In the genomic region with DNA sequence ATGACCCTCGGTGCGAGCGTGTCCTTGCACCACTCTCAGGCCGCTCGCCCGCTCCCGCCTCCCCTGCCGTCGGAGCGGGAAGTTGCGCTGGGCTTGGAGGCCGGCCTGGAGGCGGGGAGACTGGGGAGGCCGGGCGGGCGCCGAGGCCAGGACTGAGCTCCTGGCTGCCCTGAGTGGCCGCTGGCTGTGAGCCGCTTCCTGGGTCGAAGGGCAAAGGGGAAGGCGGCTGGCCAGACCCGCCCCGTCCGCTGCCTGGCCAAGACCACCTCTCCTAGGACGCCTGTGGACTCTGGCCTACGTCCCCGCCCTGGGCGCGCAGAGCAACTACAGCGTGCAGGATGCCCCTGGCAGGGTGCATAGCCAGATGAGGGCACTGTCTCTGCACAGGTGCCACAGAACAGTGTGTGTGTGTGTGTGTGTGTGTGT, we compare ENCODE assay signal across 8 mouse cellular contexts. TPM values are rescaled to one million over a fixed set of nuclear protein-coding genes. Genes with fewer than 3 reads are reported as not detected.
DNase-seq lines count a peak whose midpoint lies in the region; ATAC-seq lines count a peak whose summit lies in the region.

No protein-coding gene starts in this region.

- H3K9ac ChIP-seq in forebrain, embryonic 12.5 days, result peak overlapping the region; percentile 86
- H3K9ac ChIP-seq in heart, embryonic 15.5 days, result peak overlapping the region; percentile 70
- peak overlapping the region; percentile 64; the same call in 1 of the 2 replicates for H3K9ac ChIP-seq in liver, embryonic 11.5 days (ENCODE audit: low read depth, low read length)
- peak overlapping the region; percentile 96 for H3K9ac ChIP-seq in stomach, embryonic 16.5 days (ENCODE audit: low read length)

- DNase-seq in 3T3-L1 (ENCODE audit: low read depth, low spot score), result peak; percentile 72
- peak; percentile 65 for DNase-seq in brain, adult 2 months (ENCODE audit: low read depth, low spot score)
- DNase-seq in kidney, postnatal 25 days, result peak; percentile 93 to 98
- DNase-seq in liver, embryonic 11.5 days (ENCODE audit: low spot score), result peak; percentile 78

- H3K4me3 ChIP-seq in forebrain, embryonic 12.5 days (replicated peaks), result peak overlapping the region; percentile 88
- H3K4me3 ChIP-seq in heart, embryonic 15.5 days, result peak overlapping the region; percentile 65
- H3K4me3 ChIP-seq in liver, embryonic 11.5 days (ENCODE audit: low read depth, low read length), result peak overlapping the region; percentile 70
- peak overlapping the region; percentile 74 for H3K4me3 ChIP-seq in stomach, embryonic 16.5 days (replicated peaks; ENCODE audit: low read length)

- no peaks in the 10 kb centered on the region for H3K9me3 ChIP-seq in forebrain, embryonic 12.5 days
- H3K9me3 ChIP-seq in heart, embryonic 15.5 days (replicated peaks), result no peaks in the 10 kb centered on the region
- H3K9me3 ChIP-seq in liver, embryonic 11.5 days (ENCODE audit: control insufficient read depth, low read length), result no peaks in the 10 kb centered on the region
- no peaks in the 10 kb centered on the region for H3K9me3 ChIP-seq in stomach, embryonic 16.5 days (replicated peaks; ENCODE audit: control insufficient read depth, low read length)

- no peaks in the 10 kb centered on the region for H3K36me3 ChIP-seq in forebrain, embryonic 12.5 days (replicated peaks)
- H3K36me3 ChIP-seq in heart, embryonic 15.5 days, result no peaks in the 10 kb centered on the region
- H3K36me3 ChIP-seq in liver, embryonic 11.5 days (ENCODE audit: control insufficient read depth, insufficient read depth, low read length), result no peaks in the 10 kb centered on the region; the same call in 1 of the 2 replicates
- H3K36me3 ChIP-seq in stomach, embryonic 16.5 days (ENCODE audit: control insufficient read depth, insufficient read depth, low read length), result no peaks in the 10 kb centered on the region

- peaks cover 25% of the 10 kb centered on the region for H3K27me3 ChIP-seq in forebrain, embryonic 12.5 days
- peaks cover 41% of the 10 kb centered on the region for H3K27me3 ChIP-seq in heart, embryonic 15.5 days
- peaks cover 58% of the 10 kb centered on the region for H3K27me3 ChIP-seq in liver, embryonic 11.5 days (replicated peaks; ENCODE audit: control insufficient read depth, insufficient read depth, low read length)
- no peaks in the 10 kb centered on the region for H3K27me3 ChIP-seq in stomach, embryonic 16.5 days (ENCODE audit: control insufficient read depth, insufficient read depth, low read length)

- peak; percentile 58 for ATAC-seq in forebrain, embryonic 12.5 days (ENCODE audit: low FRiP score)
- peak; percentile 72 for ATAC-seq in heart, embryonic 15.5 days (replicated peaks; ENCODE audit: insufficient number of reproducible peaks, insufficient read depth, low FRiP score, low read depth)
- ATAC-seq in liver, embryonic 11.5 days (replicated peaks; ENCODE audit: low FRiP score), result peak; percentile 79
- peak; percentile 47; the same call in 1 of the 2 replicates for ATAC-seq in monocyte, adult 5-6 weeks (replicated peaks; ENCODE audit: insufficient number of reproducible peaks, low FRiP score, low TSS enrichment, poor library complexity, severe bottlenecking)
- ATAC-seq in stomach, embryonic 16.5 days (ENCODE audit: insufficient read depth, low FRiP score), result peak; percentile 81

- WGBS in forebrain, embryonic 12.5 days, result under 1% methylated on average over 28 of the region's 30 CpGs
- WGBS in heart, embryonic 15.5 days, result 1% methylated on average over 30 of the region's 30 CpGs
- 2% methylated on average over 27 of the region's 30 CpGs for WGBS in liver, embryonic 11.5 days
- WGBS in stomach, embryonic 16.5 days, result 2% methylated on average over 30 of the region's 30 CpGs

- peaks cover 63% of the 10 kb centered on the region for H3K4me1 ChIP-seq in forebrain, embryonic 12.5 days
- peaks cover 36% of the 10 kb centered on the region for H3K4me1 ChIP-seq in heart, embryonic 15.5 days (replicated peaks)
- peaks cover 17% of the 10 kb centered on the region for H3K4me1 ChIP-seq in liver, embryonic 11.5 days (replicated peaks; ENCODE audit: control insufficient read depth, insufficient read depth, low read length)
- peaks cover 36% of the 10 kb centered on the region for H3K4me1 ChIP-seq in stomach, embryonic 16.5 days (ENCODE audit: control insufficient read depth, insufficient read depth, low read length)

- H3K27ac ChIP-seq in forebrain, embryonic 12.5 days, result peak overlapping the region; percentile 85
- H3K27ac ChIP-seq in heart, embryonic 15.5 days, result peak overlapping the region; percentile 80
- H3K27ac ChIP-seq in liver, embryonic 11.5 days (ENCODE audit: low read depth, low read length), result peak overlapping the region; percentile 86
- peak overlapping the region; percentile 88 for H3K27ac ChIP-seq in stomach, embryonic 16.5 days (ENCODE audit: low read length)

- H3K4me2 ChIP-seq in forebrain, embryonic 12.5 days, result peak overlapping the region; percentile 94
- peak overlapping the region; percentile 91 for H3K4me2 ChIP-seq in heart, embryonic 15.5 days
- H3K4me2 ChIP-seq in liver, embryonic 11.5 days, result peak overlapping the region; percentile 63
- peak overlapping the region; percentile 89 for H3K4me2 ChIP-seq in stomach, embryonic 16.5 days (ENCODE audit: low read depth, low read length)

RNA-seq across cellular contexts. Expression of a gene that starts 0.4 kb away (rescaled TPM):
- polyA plus RNA-seq in forebrain, embryonic 12.5 days (2016; fragmentation: Nextera tagmentation; extraction: Ambion mirVana), result 0.21 and 0.22 TPM in 2 replicates
- 0.03 and 0.10 TPM in 2 replicates for polyA plus RNA-seq in heart, embryonic 15.5 days (2015; fragmentation: Nextera tagmentation; extraction: Ambion mirVana)
- 0.27 and 0.40 TPM in 2 replicates for polyA plus RNA-seq in liver, embryonic 11.5 days (2014; fragmentation: Nextera tagmentation; extraction: Ambion mirVana)
- 0.57 TPM in 1 of 3 replicates, not detected in the others for total RNA-seq in monocyte, adult 5-6 weeks (2017)
- polyA plus RNA-seq in stomach, embryonic 16.5 days (2015; fragmentation: Nextera tagmentation; extraction: Ambion mirVana), result 0.05 and 0.10 TPM in 2 replicates

RNA-seq across cellular contexts. Expression of a gene that starts 31.5 kb away (rescaled TPM):
- polyA plus RNA-seq in forebrain, embryonic 12.5 days (2016; fragmentation: Nextera tagmentation; extraction: Ambion mirVana), result not detected in 2 replicates
- polyA plus RNA-seq in heart, embryonic 15.5 days (2015; fragmentation: Nextera tagmentation; extraction: Ambion mirVana), result not detected in 2 replicates
- polyA plus RNA-seq in liver, embryonic 11.5 days (2014; fragmentation: Nextera tagmentation; extraction: Ambion mirVana), result not detected in 2 replicates
- total RNA-seq in monocyte, adult 5-6 weeks (2017), result not detected in 3 replicates
- not detected in 2 replicates for polyA plus RNA-seq in stomach, embryonic 16.5 days (2015; fragmentation: Nextera tagmentation; extraction: Ambion mirVana)

RNA-seq across cellular contexts. Expression of a gene that starts 36.8 kb away (rescaled TPM):
- polyA plus RNA-seq in forebrain, embryonic 12.5 days (2016; fragmentation: Nextera tagmentation; extraction: Ambion mirVana), result not detected in 2 replicates
- not detected in 2 replicates for polyA plus RNA-seq in heart, embryonic 15.5 days (2015; fragmentation: Nextera tagmentation; extraction: Ambion mirVana)
- polyA plus RNA-seq in liver, embryonic 11.5 days (2014; fragmentation: Nextera tagmentation; extraction: Ambion mirVana), result not detected in 2 replicates
- total RNA-seq in monocyte, adult 5-6 weeks (2017), result not detected in 3 replicates
- not detected in 2 replicates for polyA plus RNA-seq in stomach, embryonic 16.5 days (2015; fragmentation: Nextera tagmentation; extraction: Ambion mirVana)

RNA-seq across cellular contexts. Expression of a gene that starts 49.6 kb away (rescaled TPM):
- 6.4 and 6.5 TPM in 2 replicates for polyA plus RNA-seq in forebrain, embryonic 12.5 days (2016; fragmentation: Nextera tagmentation; extraction: Ambion mirVana)
- 13.1 and 17.1 TPM in 2 replicates for polyA plus RNA-seq in heart, embryonic 15.5 days (2015; fragmentation: Nextera tagmentation; extraction: Ambion mirVana)
- 2.5 TPM in 2 replicates for polyA plus RNA-seq in liver, embryonic 11.5 days (2014; fragmentation: Nextera tagmentation; extraction: Ambion mirVana)
- 8.5 to 20.0 TPM (median 11.2 TPM) in 3 replicates for total RNA-seq in monocyte, adult 5-6 weeks (2017)
- polyA plus RNA-seq in stomach, embryonic 16.5 days (2015; fragmentation: Nextera tagmentation; extraction: Ambion mirVana), result 34.9 and 39.3 TPM in 2 replicates

Comparison
In these comparisons a context has a peak if more than half of its experiments do, and no peak if none do; other contexts are left out.
1. Peak in every context shown above with its lines: DNase-seq, ATAC-seq, H3K4me3 ChIP-seq and H3K27ac ChIP-seq.